Mouse (Mus musculus) spleen, adult 2 months (tissue): ENCODE measurements around the gene Rab9. TPM values are rescaled to one million over a fixed set of nuclear protein-coding genes. Genes with fewer than 3 reads are reported as not detected.
"Not testable (repeated sequence)": the region's sequence is repeated elsewhere in the genome, so short reads cannot be mapped to it uniquely, and the experiment has no call there.

Experiments
- DNase-seq, 2 experiments: peaks; one replicate each; pipeline versions ENCODE4 v3.0.0 to v3.0.0-alpha.2; 2012 to 2021; ENCODE audit warnings: low spot score in 2 of 2, low read depth in 1 of 2
- H3K27ac ChIP-seq: fragments of 200-500 bp; 2 replicates; pipeline ENCODE4 v1.5.1; 2012; ENCODE audit warnings: low read length, inconsistent platforms; ENCODE audit not compliant: insufficient read depth
- H3K27me3 ChIP-seq: fragments of 200-500 bp; 2 replicates; pipeline ENCODE4 v1.6.1; 2012; ENCODE audit warnings: mild to moderate bottlenecking, moderate library complexity, low read length, inconsistent platforms; ENCODE audit not compliant: control insufficient read depth, insufficient read depth
- H3K36me3 ChIP-seq: fragments of 200-500 bp; 2 replicates; pipeline ENCODE4 v1.6.1; 2012; ENCODE audit warnings: mild to moderate bottlenecking, low read length, inconsistent platforms; ENCODE audit not compliant: control insufficient read depth, insufficient read depth
- H3K4me1 ChIP-seq: fragments of 200-500 bp; 2 replicates; pipeline ENCODE4 v1.6.1; 2011; ENCODE audit warnings: inconsistent platforms; ENCODE audit not compliant: control insufficient read depth, insufficient read depth, insufficient read length
- H3K4me3 ChIP-seq: fragments of 200-500 bp; 2 replicates; pipeline ENCODE4 v1.5.1; 2011; ENCODE audit warnings: mild to moderate bottlenecking, inconsistent platforms; ENCODE audit not compliant: insufficient read depth, insufficient read length; ENCODE audit errors: extremely low read depth
- CTCF ChIP-seq: fragments of 200-500 bp; IDR thresholded peaks from 2 replicates; pipeline ENCODE4 v1.5.1; 2011; ENCODE audit warnings: mild to moderate bottlenecking, inconsistent platforms; ENCODE audit not compliant: insufficient read depth, insufficient read length, insufficient replicate concordance; ENCODE audit errors: extremely low read depth
- POLR2A ChIP-seq: fragments of 200-500 bp; IDR thresholded peaks from 2 replicates; pipeline ENCODE4 v1.6.1; 2011; ENCODE audit warnings: low read depth, low read length, inconsistent platforms
- WGBS: fragments of 180-500 bp; shearing (Covaris S2); methylation state at CpG from one replicate; pipeline ENCODE4 v1.1.7; 2018; 5-methylcytosine and 5-hydroxymethylcytosine counted together
- polyA plus RNA-seq: library from polyadenylated mRNA; depleted of rRNA; stranded (reverse); fragments of >200 nt; gene quantifications from 2 replicates; pipeline ENCODE4 v1.2.3, GENCODE M21; 2012; rRNA removed

Rab9 gene
- polyA plus RNA-seq, result 1.5 TPM in 2 replicates

GRCm38 (mm10) chrX:166479365-166479983 lies at the start of gene Rab9:
Gene Rab9 (minus strand): TSS chrX:166479867.
- Histone ChIP-seq H3K36me3 (no peaks in the 10 kb centered on the region; the same call in 1 of the 2 replicates), H3K4me1 (no peaks in the 10 kb centered on the region; the same call in 1 of the 2 replicates), H3K27ac (peak within 1 kb of the TSS; percentile 78), H3K4me3 (peak within 1 kb of the TSS; percentile 98), H3K27me3 (no peaks in the 10 kb centered on the region)
- DNase-seq, result peak; percentile 68 to 91
- 23% methylated on average over 41 of the region's 41 CpGs for WGBS
- TF ChIP-seq CTCF (no peak), POLR2A (no peak)

GRCm38 (mm10) chrX:166528126-166528525 lies 48.5 kb upstream of the Rab9 start:
- Histone ChIP-seq H3K36me3 (no peaks in the 10 kb centered on the region), H3K4me1 (no peaks in the 10 kb centered on the region), H3K27ac (no peak overlapping the region), H3K27me3 (no peaks in the 10 kb centered on the region), H3K4me3 (no peak overlapping the region)
- no peak for DNase-seq
- WGBS, result 84% methylated on average over 3 of the region's 3 CpGs
- TF ChIP-seq CTCF (no peak), POLR2A (no peak)

GRCm38 (mm10) chrX:166525637-166526315 lies 46.1 kb upstream of the Rab9 start:
- WGBS, result 87% methylated on average over 2 of the region's 2 CpGs

GRCm38 (mm10) chrX:166520782-166521181 lies 41.1 kb upstream of the Rab9 start:
- no peak for DNase-seq
- 84% methylated on average over 5 of the region's 5 CpGs for WGBS
- TF ChIP-seq CTCF, result no peak
- no peak for TF ChIP-seq POLR2A
- H3K27me3 ChIP-seq, result no peaks in the 10 kb centered on the region
- H3K4me3 ChIP-seq, result no peak overlapping the region
- H3K4me1 ChIP-seq, result no peaks in the 10 kb centered on the region
- no peak overlapping the region for H3K27ac ChIP-seq
- no peaks in the 10 kb centered on the region for H3K36me3 ChIP-seq

More at GRCm38 (mm10) chrX:166525637-166526315, 46.1 kb upstream of the Rab9 start:
- no peak for TF ChIP-seq CTCF
- TF ChIP-seq POLR2A, result no peak
- Histone ChIP-seq H3K4me3 (no peak overlapping the region), H3K27me3 (no peaks in the 10 kb centered on the region), H3K4me1 (no peaks in the 10 kb centered on the region), H3K27ac (no peak overlapping the region), H3K36me3 (no peaks in the 10 kb centered on the region)
- DNase-seq, result no peak

- H3K36me3 ChIP-seq, result no peaks in the 10 kb centered on the region
- TF ChIP-seq POLR2A (no peak), CTCF (no peak)
- WGBS, result 86% methylated on average over 16 of the region's 16 CpGs
- no peak within 1 kb of the TSS for H3K27ac ChIP-seq
- no peak within 1 kb of the TSS for H3K4me3 ChIP-seq
- DNase-seq, result no peak
- H3K27me3 ChIP-seq, result no peaks in the 10 kb centered on the region
- H3K4me1 ChIP-seq, result no peaks in the 10 kb centered on the region
Observed at GRCm38 (mm10) chrX:166518345-166518744, 38.7 kb upstream of the Rab9 start, which contains the start of gene Tceanc. Gene Tceanc (minus strand): TSS chrX:166518567.

- Histone ChIP-seq H3K4me1 (no peaks in the 10 kb centered on the region), H3K36me3 (no peaks in the 10 kb centered on the region), H3K27me3 (no peaks in the 10 kb centered on the region), H3K27ac (no peak overlapping the region), H3K4me3 (no peak overlapping the region)
- no peak for DNase-seq
- TF ChIP-seq CTCF (no peak), POLR2A (no peak)
- WGBS, result 79% methylated on average over 1 of the region's 1 CpGs
Observed at GRCm38 (mm10) chrX:166516631-166517030, 37.0 kb upstream of the Rab9 start.

GRCm38 (mm10) chrX:166515923-166516322 lies 36.3 kb upstream of the Rab9 start:
- no peak for DNase-seq
- Histone ChIP-seq H3K4me3 (no peak overlapping the region), H3K27ac (no peak overlapping the region), H3K4me1 (no peaks in the 10 kb centered on the region), H3K36me3 (no peaks in the 10 kb centered on the region), H3K27me3 (no peaks in the 10 kb centered on the region)
- TF ChIP-seq CTCF, result no peak
- TF ChIP-seq POLR2A, result no peak
- 79% methylated on average over 3 of the region's 3 CpGs for WGBS

GRCm38 (mm10) chrX:166514035-166514434 lies 34.4 kb upstream of the Rab9 start:
- 33% methylated on average over 12 of the region's 12 CpGs for WGBS
- not testable (repeated sequence) for H3K27me3 ChIP-seq, DNase-seq, H3K27ac ChIP-seq, H3K4me3 ChIP-seq, H3K36me3 ChIP-seq, H3K4me1 ChIP-seq
